Mouse (Mus musculus): ENCODE results near the gene Ppip5k2.

Gene Ppip5k2

DNA sequence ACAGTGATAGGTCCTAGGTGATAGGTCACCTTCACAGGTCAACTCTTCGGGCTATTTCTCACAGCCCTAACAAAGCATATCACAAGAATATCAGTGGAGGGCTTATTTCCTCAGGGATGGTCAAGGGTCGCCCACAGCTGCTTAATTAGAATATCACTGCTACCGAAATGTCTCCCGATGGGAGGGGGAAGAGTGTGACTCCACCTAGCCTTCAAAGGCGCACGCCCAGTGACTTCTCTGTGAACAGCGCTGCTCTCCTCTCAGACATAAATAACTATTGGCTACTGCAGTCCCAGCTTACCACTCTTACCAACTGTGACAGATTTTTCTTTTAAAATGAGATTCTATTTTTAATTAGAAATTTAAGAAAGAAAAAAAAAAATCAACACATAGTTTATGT, 9.6 kb downstream of the Ppip5k2 start:
- DNase-seq (ENCODE audit: inconsistent age in 2 of 2, low spot score in 1 of 2): no peak

DNA sequence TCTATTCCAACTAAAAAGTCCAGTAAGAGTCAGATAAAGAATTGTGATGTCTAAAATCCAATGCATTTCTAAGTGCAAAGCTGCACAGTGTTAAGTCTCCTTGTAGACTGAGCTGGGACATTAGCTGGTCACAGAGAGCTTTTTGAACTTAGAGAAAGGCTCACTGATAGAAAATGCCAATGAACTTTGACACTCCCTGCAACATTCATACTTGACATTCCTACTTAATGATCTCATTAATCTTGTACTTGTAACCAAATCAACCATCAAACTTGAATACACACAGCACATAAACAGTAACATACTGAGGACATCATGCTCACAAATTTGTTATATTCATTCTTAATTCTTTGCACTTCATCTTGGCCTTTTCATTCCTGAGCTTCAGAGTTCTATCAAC, 10.4 kb downstream of the Ppip5k2 start:
- DNase-seq (ENCODE audit: inconsistent age in 2 of 2, low spot score in 1 of 2): no peak

DNA sequence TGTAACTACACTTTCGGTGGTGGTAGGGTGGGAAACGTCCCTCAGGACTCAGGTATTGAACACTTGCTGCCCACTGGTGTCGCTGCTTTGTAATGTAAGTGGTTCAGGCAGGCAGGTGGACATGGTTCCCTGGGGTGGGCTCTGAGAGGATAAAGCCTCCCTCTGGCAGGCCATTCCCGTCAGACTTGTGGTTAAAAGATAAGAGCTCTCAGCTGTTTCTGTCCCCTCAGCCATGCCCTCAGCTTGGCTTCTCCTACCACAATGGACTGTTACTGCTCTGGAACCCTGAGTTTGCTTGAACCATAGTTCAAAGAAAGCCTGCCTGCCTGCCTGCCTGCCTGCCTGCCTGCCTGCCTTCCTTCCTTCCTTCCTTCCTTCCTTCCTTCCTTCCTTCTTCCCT, 15.8 kb downstream of the Ppip5k2 start:
- no peak for DNase-seq (ENCODE audit: inconsistent age in 2 of 2, low spot score in 1 of 2)

DNA sequence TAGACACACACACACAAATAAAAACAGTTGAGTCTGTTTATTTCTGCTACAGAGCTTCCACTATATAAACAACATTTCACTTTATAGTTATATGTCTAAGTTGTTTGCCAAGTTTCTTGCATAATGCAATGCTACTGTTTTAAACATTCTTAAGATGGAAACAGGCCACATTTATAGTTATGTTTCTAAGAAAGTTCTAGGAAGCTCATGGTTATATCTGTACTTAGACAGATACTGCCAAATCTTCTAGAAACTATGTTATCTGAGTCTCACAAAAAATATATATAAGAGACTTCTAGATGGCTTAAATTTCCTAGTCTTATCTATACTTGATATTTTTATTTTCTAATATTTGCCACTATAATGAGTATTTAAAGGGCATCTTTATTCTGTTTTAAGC, 17.0 kb downstream of the Ppip5k2 start:
- DNase-seq (ENCODE audit: inconsistent age in 2 of 2, low spot score in 1 of 2): no peak

DNA sequence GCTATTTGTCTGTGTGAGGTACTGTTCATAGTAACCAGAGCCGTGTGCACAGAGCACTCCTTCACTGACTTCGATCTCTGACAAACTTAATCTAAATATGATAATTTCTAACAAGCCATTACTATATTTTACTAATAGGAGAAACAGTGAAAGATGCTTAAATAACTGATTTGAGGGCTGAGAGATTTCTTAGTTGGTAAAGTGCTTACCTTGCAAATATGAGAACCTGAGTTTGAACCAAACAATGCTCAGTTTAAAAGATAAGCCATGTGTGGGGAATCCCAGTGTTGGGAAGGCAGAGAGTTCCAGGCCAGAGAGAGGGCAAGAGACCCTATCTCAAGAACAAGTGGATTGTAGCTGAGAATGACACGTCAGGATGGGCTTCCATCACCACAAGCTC, 22.0 kb downstream of the Ppip5k2 start:
- DNase-seq (ENCODE audit: inconsistent age in 2 of 2, low spot score in 1 of 2): no peak

DNA sequence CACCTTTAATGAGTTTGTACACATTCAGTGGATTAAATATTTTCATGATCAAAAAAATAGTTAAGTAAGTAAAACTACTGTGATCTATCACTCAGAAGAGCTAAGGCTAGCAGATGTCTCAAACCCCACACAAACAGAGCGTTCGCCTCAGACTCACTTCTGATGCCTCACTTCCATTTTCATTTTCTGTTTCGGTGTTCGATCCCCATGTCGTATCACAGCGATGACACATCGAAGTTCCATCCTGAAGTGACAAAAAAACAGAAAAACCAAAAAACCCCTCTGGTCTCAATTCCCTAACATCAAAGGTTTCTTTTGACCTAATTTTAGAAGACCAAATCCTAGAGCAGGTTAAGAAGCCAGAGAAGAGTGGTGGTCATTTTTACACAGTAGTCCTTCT, 23.9 kb downstream of the Ppip5k2 start:
- DNase-seq (ENCODE audit: inconsistent age in 2 of 2, low spot score in 1 of 2): no peak

DNA sequence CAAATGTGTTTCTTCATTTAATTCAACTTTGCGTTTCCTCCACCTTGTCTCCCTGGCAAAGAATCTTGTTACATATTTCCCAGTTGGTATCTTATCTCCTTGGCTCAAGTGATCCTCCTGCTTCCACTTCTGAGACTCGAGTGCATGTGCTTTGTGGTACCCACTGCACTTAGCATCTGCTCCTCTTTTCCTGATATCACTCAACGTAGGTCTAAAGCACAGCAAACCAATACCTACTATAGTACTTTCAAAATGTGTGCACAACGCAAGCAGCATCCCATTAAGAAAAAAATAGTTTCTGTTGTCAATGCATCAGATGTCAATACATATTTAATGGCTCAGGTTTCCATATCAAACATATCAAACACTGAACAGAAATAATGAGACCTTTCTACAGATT, 24.5 kb downstream of the Ppip5k2 start:
- no peak for DNase-seq (ENCODE audit: inconsistent age in 2 of 2, low spot score in 1 of 2)

DNA sequence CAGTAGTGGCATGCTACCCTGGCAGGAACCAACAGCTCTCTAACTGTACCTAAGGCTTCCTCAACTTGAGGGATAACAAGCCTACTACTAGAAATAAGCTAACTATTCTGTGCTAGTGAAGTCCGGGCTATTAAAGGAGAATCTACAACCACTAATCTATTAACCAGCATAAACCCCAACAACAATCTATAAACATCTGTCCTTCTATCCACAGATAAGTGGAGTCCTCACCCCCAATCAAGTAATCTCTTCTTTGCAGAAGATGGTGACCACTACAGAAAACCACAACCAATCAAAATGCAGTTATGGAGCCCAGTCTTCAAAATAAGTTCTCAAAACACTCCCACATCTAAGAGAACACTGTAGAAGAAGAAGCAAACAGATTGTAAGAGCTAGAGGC, 27.1 kb downstream of the Ppip5k2 start:
- no peak for DNase-seq (ENCODE audit: inconsistent age in 2 of 2, low spot score in 1 of 2)

DNA sequence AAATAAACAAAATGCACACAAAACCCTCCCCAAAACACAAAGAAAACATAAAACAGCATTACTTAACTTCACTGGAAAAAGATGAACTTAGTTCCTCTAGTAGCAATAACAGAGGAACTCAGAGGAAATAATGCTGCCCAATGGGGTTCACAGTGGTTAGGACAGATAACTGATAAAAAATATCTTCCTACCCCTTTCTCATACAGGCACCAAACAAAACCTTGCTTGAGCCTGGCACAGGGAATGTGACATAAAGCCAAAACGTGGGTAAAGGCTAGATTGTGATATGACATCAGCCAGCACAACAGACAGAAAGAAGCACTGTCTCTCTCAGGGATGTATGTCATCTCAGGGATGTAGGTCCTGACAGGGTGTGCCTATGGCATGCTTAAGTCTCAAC, 40.9 kb downstream of the Ppip5k2 start:
- no peak for DNase-seq (ENCODE audit: inconsistent age in 2 of 2, low spot score in 1 of 2)

DNA sequence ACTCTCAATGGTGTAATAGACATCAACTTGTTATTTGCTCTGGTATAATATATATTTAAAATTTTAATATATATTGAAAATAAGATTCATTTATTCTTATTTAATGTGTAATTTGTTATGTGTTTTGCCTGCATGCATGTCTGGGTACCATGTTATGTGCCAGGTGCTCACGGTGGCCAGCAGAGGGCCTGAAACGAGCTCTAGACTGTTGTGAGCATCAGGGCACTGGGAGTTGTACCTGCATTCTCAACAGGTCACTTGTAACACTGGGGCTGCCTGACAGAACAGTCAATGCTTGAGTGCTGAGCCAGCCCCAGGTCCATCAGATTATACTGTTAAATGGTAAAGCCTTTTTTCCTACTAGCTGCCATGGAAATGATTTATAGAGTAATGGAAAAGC, 43.5 kb downstream of the Ppip5k2 start:
- DNase-seq (ENCODE audit: inconsistent age in 2 of 2, low spot score in 1 of 2): no peak

DNA sequence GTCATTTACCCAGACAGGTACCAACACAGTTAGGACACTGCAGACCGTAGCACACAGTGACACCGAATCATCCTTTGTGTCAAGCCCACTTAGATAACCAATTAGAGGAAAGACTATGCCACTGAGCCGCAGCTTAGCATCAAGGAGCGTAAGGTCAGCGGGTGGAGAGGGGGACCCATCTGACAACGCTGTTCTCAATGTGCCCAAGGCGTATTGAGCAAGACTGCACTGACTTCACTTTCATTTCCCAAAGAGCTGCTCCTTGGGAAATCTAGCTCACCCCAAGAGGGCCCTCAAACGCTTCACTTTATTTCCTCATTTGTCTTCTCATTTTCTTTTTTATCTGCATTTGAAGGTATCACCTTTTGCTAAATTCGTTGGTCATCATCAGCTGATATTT, 51.8 kb downstream of the Ppip5k2 start:
- peak in 1 of 2 experiments; percentile 25 for DNase-seq (ENCODE audit: inconsistent age in 2 of 2, low spot score in 1 of 2)

DNA sequence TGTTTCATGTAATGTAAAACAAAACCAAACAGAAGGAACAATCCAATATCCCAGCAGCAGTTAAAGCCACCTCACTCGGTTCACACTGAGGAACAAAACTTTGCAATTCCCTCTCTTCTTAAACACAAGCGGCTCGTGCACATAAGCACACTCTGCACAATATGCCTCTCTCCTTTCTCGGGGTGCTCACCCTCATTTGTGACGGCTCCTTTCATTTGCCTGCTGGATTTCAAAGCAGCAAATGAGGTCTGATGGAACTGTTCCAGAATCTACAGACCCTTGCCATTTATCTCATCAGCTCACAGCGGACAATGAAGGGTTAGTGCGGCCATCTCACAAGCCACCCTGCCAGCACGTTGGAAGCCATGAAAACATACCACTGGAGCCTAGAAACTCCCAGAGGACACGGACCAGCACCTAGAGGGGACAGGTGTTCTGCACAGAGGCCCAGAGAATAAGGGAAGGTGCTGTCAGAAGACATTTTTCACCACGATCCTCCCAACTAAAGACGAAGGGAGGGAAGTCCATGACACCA, 55.8 kb downstream of the Ppip5k2 start:
- DNase-seq (ENCODE audit: inconsistent age in 2 of 2, low spot score in 1 of 2): no peak

DNA sequence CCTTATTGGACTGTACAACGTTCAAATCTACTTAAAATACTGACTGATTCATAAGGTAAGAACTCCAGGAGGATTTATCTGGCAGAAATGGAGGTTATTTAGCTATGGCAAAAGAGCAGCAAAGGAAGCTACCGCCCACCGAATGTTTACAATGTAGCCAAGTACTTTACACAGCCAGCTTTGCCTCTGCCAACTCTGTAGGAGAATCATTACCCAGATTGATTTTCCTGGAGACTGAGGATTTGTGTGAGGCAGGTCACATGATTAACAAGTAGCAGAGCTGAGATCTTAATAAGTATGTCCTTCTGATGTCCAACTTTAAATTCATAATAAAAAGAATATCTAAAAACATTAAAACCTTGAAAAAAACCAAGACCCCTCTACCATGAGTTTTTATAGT, 59.7 kb downstream of the Ppip5k2 start:
- no peak for DNase-seq (ENCODE audit: inconsistent age in 2 of 2, low spot score in 1 of 2)

DNA sequence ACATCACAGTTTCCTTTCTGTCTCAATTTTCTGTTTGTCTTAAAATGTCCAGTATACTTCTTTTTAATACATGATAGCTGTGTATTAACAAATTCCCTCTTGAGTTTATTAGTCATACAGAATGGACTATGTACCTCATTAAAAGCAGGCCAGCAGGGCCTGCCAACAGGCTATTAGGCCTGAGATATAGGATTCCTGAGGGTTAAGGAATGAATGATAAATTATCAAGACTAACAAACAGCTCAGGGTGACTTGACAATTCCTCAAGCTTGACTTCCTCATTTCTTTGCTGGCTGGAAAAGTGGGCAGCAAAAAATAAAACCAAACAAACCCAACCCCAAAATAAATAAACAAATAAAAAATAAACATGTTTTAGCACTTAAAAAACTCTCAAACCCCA, 64.8 kb downstream of the Ppip5k2 start:
- no peak for DNase-seq (ENCODE audit: inconsistent age in 2 of 2, low spot score in 1 of 2)

DNA sequence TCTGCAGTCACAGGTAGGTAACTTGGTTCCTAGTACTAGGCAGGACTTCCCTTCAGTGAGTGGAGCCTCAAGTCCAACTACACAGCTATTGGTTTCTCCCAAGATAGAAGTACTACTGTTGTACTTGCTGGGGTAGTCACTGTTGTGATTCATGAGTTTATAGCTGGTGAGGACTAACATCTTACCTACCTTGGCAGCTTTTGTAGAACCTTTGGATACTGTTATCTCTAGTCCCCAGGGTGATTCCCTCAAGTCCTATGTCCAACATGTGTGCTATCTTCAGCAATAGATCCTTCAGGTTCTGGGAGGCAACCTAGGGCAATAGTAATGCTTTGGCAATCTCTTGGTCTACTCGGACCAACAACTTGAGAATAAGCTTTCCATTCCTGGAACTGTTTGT, 65.6 kb downstream of the Ppip5k2 start:
- DNase-seq (ENCODE audit: inconsistent age in 2 of 2, low spot score in 1 of 2): no peak

DNA sequence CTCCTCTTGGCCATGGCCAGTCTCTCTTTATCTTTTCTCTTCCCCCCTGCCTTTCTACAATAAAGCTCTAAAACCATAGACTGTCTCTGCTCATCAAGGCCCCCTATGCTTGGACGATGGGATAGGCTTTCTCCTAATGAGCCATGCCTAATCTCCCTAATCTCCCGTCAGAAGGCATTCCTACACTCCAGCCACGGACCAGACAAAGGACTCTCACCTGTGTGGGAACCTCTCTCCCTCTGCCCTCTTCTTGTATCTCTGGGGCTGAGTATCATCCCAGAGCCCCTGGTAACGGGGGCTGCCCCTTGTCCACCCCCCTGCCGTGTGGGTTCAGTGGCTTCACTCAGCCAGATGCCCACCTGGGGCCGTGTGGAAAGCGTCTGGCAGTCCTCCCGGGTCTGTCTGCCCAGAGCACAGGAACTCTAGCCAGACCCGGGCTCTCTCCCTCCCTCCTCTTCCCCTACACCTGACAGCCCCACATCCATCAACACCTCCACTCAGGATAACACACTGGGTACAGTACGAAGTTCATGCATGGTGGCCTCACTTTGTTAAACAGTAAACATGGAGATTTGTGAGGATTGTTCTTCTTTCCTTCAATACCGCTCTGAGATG, 71.1 kb downstream of the Ppip5k2 start:
- DNase-seq (ENCODE audit: inconsistent age in 2 of 2, low spot score in 1 of 2): no peak

DNA sequence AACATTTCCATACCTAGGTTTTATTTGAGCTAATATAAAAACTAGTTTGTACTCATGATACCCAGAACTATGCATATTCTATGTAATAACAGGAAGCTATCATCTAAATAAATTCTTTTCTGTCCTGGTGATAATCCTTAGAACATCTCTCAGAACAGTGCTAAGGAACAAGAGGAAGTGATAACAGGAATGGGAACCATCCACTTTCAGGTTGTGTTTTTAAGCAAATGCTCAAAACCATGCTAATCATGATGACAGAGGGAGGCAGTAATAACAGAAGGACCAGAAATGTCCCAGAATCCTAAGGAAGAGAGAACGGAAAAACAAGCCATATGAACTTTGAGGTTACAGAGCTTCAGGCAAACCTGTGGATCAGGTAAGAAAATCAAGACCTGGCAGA, 72.9 kb downstream of the Ppip5k2 start:
- DNase-seq (ENCODE audit: inconsistent age in 2 of 2, low spot score in 1 of 2): no peak

DNA sequence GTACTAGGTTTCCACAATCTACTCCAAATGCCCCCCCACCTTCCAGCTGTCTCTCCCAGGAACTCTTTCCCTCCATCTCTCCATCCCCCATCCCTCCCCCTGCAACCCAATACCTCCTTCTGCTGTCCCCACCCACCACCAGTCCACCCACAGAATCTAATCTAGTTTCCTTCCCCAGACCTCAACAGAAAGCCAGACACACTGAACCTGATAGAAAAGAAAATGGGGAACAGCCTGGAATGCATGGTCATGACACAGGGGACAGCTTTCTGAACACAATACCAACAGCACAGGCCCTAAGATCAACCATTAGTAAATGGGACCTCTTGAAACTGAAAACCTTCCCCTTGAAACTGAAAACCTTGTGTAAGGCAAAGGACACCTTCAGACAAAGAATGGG, 76.4 kb downstream of the Ppip5k2 start:
- no peak for DNase-seq (ENCODE audit: inconsistent age in 2 of 2, low spot score in 1 of 2)

DNA sequence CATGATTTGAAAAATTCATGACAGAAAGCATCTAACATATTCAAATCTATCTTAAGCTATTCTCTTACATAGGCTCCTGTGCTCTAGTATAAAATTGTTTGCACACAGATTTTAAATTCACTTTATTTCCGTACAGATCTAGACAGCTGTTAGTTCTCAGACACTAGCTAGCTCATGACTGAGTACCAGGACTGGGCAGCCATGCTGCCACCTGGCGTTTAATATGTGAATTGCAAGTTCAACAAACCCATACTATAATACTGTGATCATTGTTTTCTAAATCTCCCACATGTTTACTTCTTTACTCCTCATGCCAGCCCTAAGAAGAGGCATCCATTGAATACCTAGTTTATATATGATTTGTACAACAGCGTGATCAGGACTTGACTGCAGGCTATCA, 81.5 kb downstream of the Ppip5k2 start:
- DNase-seq (ENCODE audit: inconsistent age in 2 of 2, low spot score in 1 of 2): peak in 1 of 2 experiments; percentile 63

DNA sequence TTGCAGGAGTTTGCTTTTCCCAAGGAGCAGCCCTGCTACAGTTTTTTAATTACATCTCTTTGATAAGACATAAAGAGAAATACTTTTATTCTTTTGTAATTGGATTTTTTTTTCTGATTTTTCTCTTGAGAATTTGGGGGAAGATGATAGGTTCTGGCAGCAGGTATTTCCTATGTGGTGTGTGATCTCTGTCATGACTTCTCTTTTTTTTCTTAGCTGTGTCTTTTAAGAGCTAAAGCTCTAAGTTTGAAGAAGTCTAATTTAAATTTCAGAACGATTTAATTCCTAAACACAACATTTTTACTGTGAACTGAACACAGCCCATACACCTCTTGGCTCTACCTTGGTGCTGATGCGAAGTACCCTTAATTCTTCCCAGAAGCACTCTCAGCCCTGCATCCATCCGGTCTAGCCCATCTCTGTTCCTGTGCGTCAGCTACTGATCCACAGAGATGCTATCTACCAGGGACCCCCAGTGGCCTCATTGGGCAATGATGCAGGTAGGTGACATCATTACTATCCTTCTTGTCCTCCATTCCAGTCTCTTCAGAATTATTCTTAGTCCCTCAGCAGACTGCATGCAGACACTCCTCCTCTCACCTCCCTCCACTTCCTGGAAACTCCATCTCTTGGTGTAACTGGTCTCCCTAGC, 93.6 kb downstream of the Ppip5k2 start:
- DNase-seq (ENCODE audit: inconsistent age in 2 of 2, low spot score in 1 of 2): no peak

DNA sequence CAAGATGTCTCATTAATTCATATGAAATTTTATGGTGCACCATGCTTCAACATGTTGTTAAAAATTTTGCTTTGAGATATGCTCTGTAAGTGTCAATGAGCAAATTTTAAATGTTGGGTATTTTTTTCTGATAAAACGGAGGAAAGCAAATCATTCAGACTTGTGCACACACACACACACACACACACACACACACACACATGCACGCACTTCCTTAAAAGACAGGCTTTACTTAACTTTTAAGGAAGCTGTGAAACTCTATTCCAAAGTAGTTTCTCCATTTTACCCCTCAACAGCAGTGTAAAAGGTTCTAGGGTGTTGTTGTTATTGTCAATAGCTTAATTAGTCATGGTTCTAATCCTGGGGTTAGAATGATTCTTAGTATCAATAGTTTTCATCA, 94.1 kb downstream of the Ppip5k2 start:
- DNase-seq (ENCODE audit: inconsistent age in 2 of 2, low spot score in 1 of 2): no peak

DNA sequence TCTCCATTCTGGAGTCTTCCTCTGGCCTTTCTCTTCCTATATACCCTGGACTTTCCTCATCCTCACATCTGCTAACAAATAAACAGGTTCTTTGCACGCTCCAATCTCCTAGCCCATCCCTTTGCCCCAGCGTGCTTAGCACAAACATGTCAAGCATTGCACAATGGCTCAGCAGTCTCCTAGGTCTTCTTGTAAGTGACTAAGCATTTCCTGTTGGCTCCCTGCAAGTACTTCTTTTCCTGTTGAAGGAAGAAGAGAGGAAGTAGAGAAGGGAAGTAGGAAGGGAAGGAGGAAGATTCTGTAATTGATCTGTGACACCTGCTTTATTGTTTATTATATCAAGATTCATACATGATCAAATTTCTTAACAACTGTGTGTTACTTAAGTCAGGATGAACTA, 97.4 kb downstream of the Ppip5k2 start:
- DNase-seq (ENCODE audit: inconsistent age in 2 of 2, low spot score in 1 of 2): peak in 1 of 2 experiments; percentile 30

DNA sequence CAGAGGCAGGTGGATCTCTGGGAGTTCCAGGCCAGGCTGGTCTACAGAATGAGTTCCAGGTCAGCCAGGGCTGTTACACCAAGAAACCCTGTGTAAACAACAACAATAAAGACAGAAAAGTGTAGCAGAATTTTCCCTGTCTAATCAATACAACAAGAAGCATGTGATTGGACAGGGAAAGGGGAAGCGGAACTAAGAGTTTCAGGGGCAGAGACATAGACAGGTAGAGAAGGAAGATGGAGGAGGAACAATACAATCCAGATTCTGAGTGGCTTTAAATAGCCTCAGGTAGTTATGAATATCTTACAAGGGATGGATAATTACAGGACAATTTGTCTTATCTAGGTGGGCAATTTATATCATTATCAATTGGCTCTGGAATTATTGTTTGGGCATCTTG, 102.9 kb downstream of the Ppip5k2 start:
- no peak for DNase-seq (ENCODE audit: inconsistent age in 2 of 2, low spot score in 1 of 2)
